Mouse (Mus musculus) kidney, adult 2 months (tissue): ENCODE results near the gene Pmel. TPM values are rescaled to one million over a fixed set of nuclear protein-coding genes. Genes with fewer than 3 reads are reported as not detected.

ENCODE experiments used
- DNase-seq: peaks from one replicate; pipeline ENCODE4 v3.0.0; 2021
- H3K27ac ChIP-seq: fragments of 200-500 bp; 2 replicates; pipeline ENCODE4 v1.5.1; 2012; ENCODE audit warnings: low read depth, low read length, control low read depth, inconsistent platforms; ENCODE audit not compliant: insufficient read depth
- H3K27me3 ChIP-seq: fragments of 200-500 bp; replicated peaks from 2 replicates; pipeline ENCODE4 v1.6.1; 2012; ENCODE audit warnings: mild to moderate bottlenecking, moderate library complexity, low read length, inconsistent platforms; ENCODE audit not compliant: control insufficient read depth, insufficient read depth
- H3K36me3 ChIP-seq: fragments of 200-500 bp; 2 replicates; pipeline ENCODE4 v1.6.1; 2012; ENCODE audit warnings: mild to moderate bottlenecking, moderate library complexity, low read length, inconsistent platforms; ENCODE audit not compliant: control insufficient read depth, insufficient read depth
- H3K4me1 ChIP-seq: fragments of 200-500 bp; 2 replicates; pipeline ENCODE4 v1.6.1; 2011; ENCODE audit warnings: low read length; ENCODE audit not compliant: control insufficient read depth, insufficient read depth
- H3K4me3 ChIP-seq: fragments of 200-500 bp; 2 replicates; pipeline ENCODE4 v1.5.1; 2011; ENCODE audit warnings: mild to moderate bottlenecking, low read depth, low read length, control low read depth; ENCODE audit not compliant: insufficient read depth
- CTCF ChIP-seq: fragments of 200-500 bp; conservative IDR thresholded peaks from 2 replicates; pipeline ENCODE4 v1.5.1; 2011; ENCODE audit warnings: low read depth, mild to moderate bottlenecking, control low read depth, low read length, moderate library complexity, mixed read lengths; ENCODE audit not compliant: insufficient read depth, insufficient read length
- POLR2A ChIP-seq: fragments of 200-500 bp; IDR thresholded peaks from one replicate; pipeline ENCODE4 v1.6.1; 2011; ENCODE audit warnings: low read depth, low read length, control low read depth
- WGBS: fragments of 180-500 bp; shearing (Covaris S2); methylation state at CpG from one replicate; pipeline ENCODE4 v1.1.7; 2018; 5-methylcytosine and 5-hydroxymethylcytosine counted together
- polyA plus RNA-seq: library from polyadenylated mRNA; depleted of rRNA; stranded (reverse); fragments of >200 nt; gene quantifications from 2 replicates; pipeline ENCODE4 v1.2.3, GENCODE M21; 2012

The Pmel gene
- polyA plus RNA-seq, 1 experiment: 0.61 TPM

- under 1% methylated on average over 9 of the region's 9 CpGs for WGBS
- Histone ChIP-seq H3K27me3 (no peaks in the 10 kb centered on the region), H3K4me1 (no peaks in the 10 kb centered on the region; the same call in 1 of the 2 replicates), H3K36me3 (peaks cover under 1% of the 10 kb centered on the region; the same call in 1 of the 2 replicates), H3K27ac (peak overlapping the region; percentile 85), H3K4me3 (peak overlapping the region; percentile 53)
- DNase-seq: peak; percentile 69
- TF ChIP-seq POLR2A: no peak
- peak; percentile 30; the same call in 1 of the 2 replicates for TF ChIP-seq CTCF
These were observed 29.5 kb upstream of the Pmel start for GRCm38 (mm10) chr10:128674469-128675008.

- H3K27me3 ChIP-seq: no peaks in the 10 kb centered on the region
- H3K4me3 ChIP-seq: peak overlapping the region; percentile 76
- peak overlapping the region; percentile 81 for H3K27ac ChIP-seq
- H3K4me1 ChIP-seq: peaks cover 14% of the 10 kb centered on the region; the same call in 1 of the 2 replicates
- H3K36me3 ChIP-seq: no peaks in the 10 kb centered on the region
- DNase-seq: no peak
- TF ChIP-seq CTCF (no peak), POLR2A (no peak)
- under 1% methylated on average over 22 of the region's 22 CpGs for WGBS
These were observed 8.5 kb upstream of the Pmel start for GRCm38 (mm10) chr10:128695411-128695991.

GRCm38 (mm10) chr10:128695992-128696807 is 7.8 kb upstream of the Pmel start, which contains the start of gene Rab5b:
Gene Rab5b (minus strand): TSS chr10:128696264.
- H3K27ac ChIP-seq: peak within 1 kb of the TSS; percentile 87
- no peaks in the 10 kb centered on the region for H3K27me3 ChIP-seq
- H3K36me3 ChIP-seq: no peaks in the 10 kb centered on the region
- WGBS: under 1% methylated on average over 40 of the region's 40 CpGs
- H3K4me1 ChIP-seq: peaks cover 12% of the 10 kb centered on the region; the same call in 1 of the 2 replicates
- TF ChIP-seq CTCF (no peak), POLR2A (peak; percentile 91)
- peak within 1 kb of the TSS; percentile 76 for H3K4me3 ChIP-seq
- DNase-seq: peak; percentile 100

GRCm38 (mm10) chr10:128697072-128697725 is 6.8 kb upstream of the Pmel start:
- Histone ChIP-seq H3K36me3 (no peaks in the 10 kb centered on the region), H3K27ac (no peak overlapping the region), H3K4me3 (no peak overlapping the region), H3K4me1 (peaks cover 12% of the 10 kb centered on the region; the same call in 1 of the 2 replicates), H3K27me3 (no peaks in the 10 kb centered on the region)
- 84% methylated on average over 6 of the region's 6 CpGs for WGBS
- TF ChIP-seq POLR2A (no peak), CTCF (no peak)
- no peak for DNase-seq

- H3K27ac ChIP-seq: no peak overlapping the region
- no peaks in the 10 kb centered on the region for H3K36me3 ChIP-seq
- no peak for TF ChIP-seq CTCF
- no peak for TF ChIP-seq POLR2A
- peaks cover 12% of the 10 kb centered on the region; the same call in 1 of the 2 replicates for H3K4me1 ChIP-seq
- 54% methylated on average over 5 of the region's 5 CpGs for WGBS
- DNase-seq: peak; percentile 78
- H3K4me3 ChIP-seq: no peak overlapping the region
- no peaks in the 10 kb centered on the region for H3K27me3 ChIP-seq
These were observed 5.0 kb upstream of the Pmel start for GRCm38 (mm10) chr10:128699006-128699405.

GRCm38 (mm10) chr10:128699611-128700010 is 4.4 kb upstream of the Pmel start:
- Histone ChIP-seq H3K27ac (no peak overlapping the region), H3K27me3 (no peaks in the 10 kb centered on the region), H3K4me1 (peaks cover 12% of the 10 kb centered on the region; the same call in 1 of the 2 replicates), H3K36me3 (no peaks in the 10 kb centered on the region), H3K4me3 (no peak overlapping the region)
- DNase-seq: no peak
- WGBS: 82% methylated on average over 11 of the region's 11 CpGs
- TF ChIP-seq POLR2A: no peak
- TF ChIP-seq CTCF: no peak

GRCm38 (mm10) chr10:128700712-128701111 is 3.3 kb upstream of the Pmel start:
- 96% methylated on average over 5 of the region's 5 CpGs for WGBS
- TF ChIP-seq CTCF (no peak), POLR2A (no peak)
- Histone ChIP-seq H3K27ac (no peak overlapping the region), H3K36me3 (no peaks in the 10 kb centered on the region), H3K4me1 (peaks cover 15% of the 10 kb centered on the region; the same call in 1 of the 2 replicates), H3K27me3 (no peaks in the 10 kb centered on the region), H3K4me3 (no peak overlapping the region)
- no peak for DNase-seq
